Mouse (Mus musculus) urinary bladder, postnatal 25 days (tissue): ENCODE results near the gene Mindy4b-ps.

Source experiments
- DNase-seq: peaks from one replicate; pipeline ENCODE4 v3.0.0; 2022; ENCODE audit warnings: low spot score

Mindy4b-ps gene

DNA sequence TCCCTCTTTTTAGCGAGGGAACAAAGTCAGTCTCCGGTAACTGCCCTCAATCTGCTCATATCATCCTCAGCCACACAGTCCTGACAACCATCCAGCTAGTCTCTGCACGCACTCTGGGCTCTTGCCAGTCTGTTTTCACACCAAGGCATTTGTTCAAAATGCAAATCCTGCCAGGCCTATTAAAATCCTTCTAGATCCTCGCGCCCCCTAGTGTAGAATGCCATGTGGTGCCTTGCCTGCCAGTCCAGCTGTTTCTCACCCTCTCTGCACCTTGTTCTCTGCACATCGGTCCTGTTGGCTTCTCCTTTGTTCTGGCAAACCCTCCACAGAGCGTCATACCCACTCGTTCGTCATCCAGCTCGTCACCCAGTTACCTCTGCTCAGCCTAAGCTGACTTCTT, 36.2 kb downstream of the Mindy4b-ps start:
- DNase-seq: peak; percentile 26

- DNase-seq: peak; percentile 18
Measured at GRCm38 (mm10) chr3:58784219-58785092, 37.7 kb downstream of the Mindy4b-ps start.

GRCm38 (mm10) chr3:58783602-58784218, 38.4 kb downstream of the Mindy4b-ps start:
- DNase-seq: no peak

GRCm38 (mm10) chr3:58756429-58756828, 65.7 kb downstream of the Mindy4b-ps start:
- DNase-seq: no peak

DNA sequence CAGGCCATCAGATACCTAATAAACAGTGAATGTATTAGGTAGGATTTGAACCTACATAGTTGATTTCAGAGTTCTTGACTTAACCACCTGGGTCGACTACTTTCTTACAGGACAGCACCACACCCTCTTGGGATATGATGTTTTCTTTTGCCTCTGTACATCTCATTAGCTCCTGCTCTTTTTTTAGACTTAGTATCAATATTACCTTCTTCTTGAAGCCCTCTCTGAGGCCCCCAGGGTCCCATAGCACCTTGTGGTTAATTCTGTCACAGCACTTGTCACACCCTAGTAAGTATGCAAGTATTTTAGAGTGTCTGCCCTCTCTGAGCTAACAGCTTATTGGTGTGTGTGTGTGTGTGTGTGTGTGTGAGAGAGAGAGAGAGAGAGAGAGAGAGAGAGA, 66.3 kb downstream of the Mindy4b-ps start:
- DNase-seq: no peak

GRCm38 (mm10) chr3:58754361-58754760, 67.8 kb downstream of the Mindy4b-ps start:
- no peak for DNase-seq

DNA sequence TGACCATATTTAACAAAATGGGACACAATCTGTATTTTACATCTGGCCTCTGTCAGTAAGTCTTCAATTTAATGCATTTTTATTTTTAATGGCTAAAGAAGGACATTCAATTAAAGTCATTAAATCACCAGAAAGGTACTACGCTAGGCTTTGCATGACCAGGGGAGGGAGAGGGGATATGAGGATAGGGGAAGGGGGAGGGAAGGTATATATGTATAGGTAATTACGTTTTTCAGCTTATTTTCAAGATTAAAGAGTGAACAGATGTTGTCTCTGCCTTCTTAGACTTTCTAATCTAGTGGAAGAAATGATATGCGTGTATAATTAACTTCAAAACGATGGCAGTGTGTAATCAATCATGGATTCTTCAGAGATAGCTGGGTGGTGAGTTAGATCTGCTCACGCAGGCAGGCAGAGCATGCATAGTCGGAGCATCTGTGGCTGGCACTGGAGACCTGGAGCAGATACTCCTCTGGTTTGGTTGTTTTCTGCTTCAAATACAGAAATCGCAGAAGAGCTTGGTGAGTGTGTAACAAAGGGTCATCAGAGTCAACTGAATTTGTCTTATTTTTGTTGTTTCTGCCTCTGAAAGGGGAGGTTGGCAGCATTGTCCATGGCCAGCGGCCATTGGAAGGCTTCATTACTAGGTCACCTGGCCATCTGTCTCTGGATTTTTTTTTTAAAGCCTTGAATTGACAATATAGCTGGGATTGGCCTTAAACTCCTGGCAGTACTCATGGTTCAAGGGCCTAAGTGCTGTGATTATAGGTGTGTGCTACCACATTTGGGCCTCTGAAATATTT, 70.1 kb downstream of the Mindy4b-ps start:
- no peak for DNase-seq

DNA sequence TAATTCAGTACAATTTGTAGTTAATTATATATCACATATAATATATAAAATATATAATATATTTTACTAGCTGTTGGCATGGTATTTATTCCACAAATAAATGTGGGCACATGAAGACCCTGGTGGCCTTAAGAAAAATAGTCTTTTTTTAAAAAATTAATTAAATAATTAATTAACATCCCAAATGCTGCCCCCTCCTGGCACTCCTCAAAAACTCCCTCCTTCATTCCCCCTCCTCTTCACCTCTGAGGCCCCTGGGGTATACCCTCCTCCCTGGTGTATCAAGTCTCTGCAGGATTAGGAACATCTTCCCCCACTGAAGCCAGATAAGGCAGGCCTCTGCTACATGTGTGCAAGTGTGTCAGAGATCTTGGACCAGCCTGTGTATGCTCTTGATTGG, 73.4 kb downstream of the Mindy4b-ps start:
- no peak for DNase-seq

DNA sequence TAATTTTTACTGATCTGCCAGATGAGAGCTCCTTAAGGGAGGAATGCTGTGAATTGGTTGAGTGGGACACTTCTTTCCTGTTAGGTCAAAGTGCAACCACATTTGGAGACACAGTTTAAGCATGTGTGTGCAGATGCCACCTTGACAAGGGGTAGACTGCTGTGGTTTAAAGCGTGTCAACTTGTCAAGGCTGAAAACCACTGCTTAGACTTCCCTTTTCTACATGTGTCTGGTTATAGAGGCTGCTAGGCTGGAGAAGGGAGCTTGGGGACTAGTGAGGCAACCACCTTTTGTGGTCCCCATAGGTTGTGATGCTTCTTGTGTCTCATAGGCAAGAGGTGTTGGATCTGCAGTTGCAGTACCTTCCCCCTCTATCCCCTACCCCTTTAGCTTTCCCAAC, 74.2 kb downstream of the Mindy4b-ps start:
- no peak for DNase-seq

DNA sequence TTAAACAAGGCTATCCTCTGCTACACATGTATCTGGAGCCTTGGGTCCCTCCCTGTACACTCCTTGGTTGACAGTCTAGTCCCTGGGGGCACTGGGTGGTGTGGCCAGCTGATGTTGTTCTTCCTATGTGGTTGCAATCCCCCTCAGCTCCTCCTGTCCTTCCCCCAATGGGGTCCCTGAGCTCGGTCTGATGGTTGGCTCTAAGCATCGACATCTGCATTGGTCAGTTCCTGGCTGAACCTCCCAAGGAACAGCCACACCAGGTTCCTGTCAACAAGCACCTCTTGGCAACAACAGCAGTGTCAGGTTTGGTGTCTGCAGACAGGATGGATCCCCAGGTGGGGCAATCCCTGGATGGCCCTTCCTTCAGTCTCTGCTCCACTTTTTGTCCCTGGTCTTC, 82.6 kb downstream of the Mindy4b-ps start:
- no peak for DNase-seq
